Mouse (Mus musculus) liver, embryonic 16.5 days (tissue): Measurements from ENCODE around the gene Gm10282. TPM values are rescaled to one million over a fixed set of nuclear protein-coding genes. Genes with fewer than 3 reads are reported as not detected.

ENCODE experiments used
- ATAC-seq: fragments of 200-750 bp; cut with Nextera tagmentation; 2 replicates; pipeline ENCODE4 v1.8.0; 2017; ENCODE audit warnings: low read depth, mild to moderate bottlenecking, moderate number of reproducible peaks, moderate library complexity
- H3K27ac ChIP-seq: fragments of 300-500 bp; sonication (generic); 2 replicates; pipeline ENCODE4 v1.5.1; 2014; ENCODE audit warnings: mild to moderate bottlenecking, low read length
- H3K27me3 ChIP-seq: fragments of 300-500 bp; sonication (generic); 2 replicates; pipeline ENCODE4 v1.6.1; 2014; ENCODE audit warnings: low read depth, low read length, mixed read lengths; ENCODE audit not compliant: control insufficient read depth, insufficient read depth
- H3K36me3 ChIP-seq: fragments of 300-500 bp; sonication (generic); 2 replicates; pipeline ENCODE4 v1.6.1; 2014; ENCODE audit warnings: mild to moderate bottlenecking; ENCODE audit not compliant: control insufficient read depth, insufficient read depth
- H3K4me1 ChIP-seq: fragments of 300-500 bp; sonication (generic); 2 replicates; pipeline ENCODE4 v1.6.1; 2014; ENCODE audit warnings: low read depth, low read length, mixed read lengths; ENCODE audit not compliant: control insufficient read depth
- H3K4me2 ChIP-seq: fragments of 300-500 bp; sonication (generic); 2 replicates; pipeline ENCODE4 v1.6.1; 2014; ENCODE audit warnings: low read depth, low read length, mixed read lengths
- H3K4me3 ChIP-seq: fragments of 300-500 bp; sonication (generic); 2 replicates; pipeline ENCODE4 v1.5.1; 2014; ENCODE audit warnings: low read depth, mild to moderate bottlenecking, low read length
- H3K9ac ChIP-seq: fragments of 300-500 bp; sonication (generic); 2 replicates; pipeline ENCODE4 v1.6.1; 2014; ENCODE audit warnings: low read depth, low read length
- H3K9me3 ChIP-seq: fragments of 300-500 bp; sonication (generic); replicated peaks from 2 replicates; pipeline ENCODE4 v1.6.1; 2016; ENCODE audit warnings: low read length; ENCODE audit not compliant: control insufficient read depth
- WGBS: fragments of 180-500 bp; shearing (Covaris S2); extraction: QIAGEN DNeasy Blood & Tissue Kit; methylation state at CpG from one replicate; pipeline ENCODE4 v1.1.7; 2014; ENCODE audit not compliant: insufficient replicate concordance; 5-methylcytosine and 5-hydroxymethylcytosine counted together
- polyA plus RNA-seq: library from polyadenylated mRNA; unstranded; fragments of >200 nt; fragmentation: Nextera tagmentation; extraction: Ambion mirVana; gene quantifications from 2 replicates; pipeline ENCODE4 v1.2.1, GENCODE M21; 2015

The Gm10282 gene
- polyA plus RNA-seq, 1 experiment from 2014 or later = 5.8 TPM

- H3K4me3 ChIP-seq = no peak overlapping the region
- H3K36me3 ChIP-seq = no peaks in the 10 kb centered on the region
- no peaks in the 10 kb centered on the region for H3K9me3 ChIP-seq
- no peak overlapping the region for H3K27ac ChIP-seq
- H3K27me3 ChIP-seq = no peaks in the 10 kb centered on the region
- WGBS = 42% methylated on average over 1 of the region's 1 CpGs
- peaks cover 15% of the 10 kb centered on the region for H3K4me1 ChIP-seq
- no peak for ATAC-seq
- no peak overlapping the region for H3K9ac ChIP-seq
- no peak overlapping the region for H3K4me2 ChIP-seq
Observed at GRCm38 (mm10) chr8:72347553-72347952, 42.5 kb upstream of the Gm10282 start.

- H3K27ac ChIP-seq = no peak overlapping the region
- H3K9ac ChIP-seq = no peak overlapping the region
- H3K27me3 ChIP-seq = no peaks in the 10 kb centered on the region
- H3K4me3 ChIP-seq = no peak overlapping the region
- 58% methylated on average over 4 of the region's 4 CpGs for WGBS
- H3K9me3 ChIP-seq = no peaks in the 10 kb centered on the region
- H3K4me1 ChIP-seq = no peaks in the 10 kb centered on the region; the same call in 1 of the 2 replicates
- no peak overlapping the region for H3K4me2 ChIP-seq
- no peak for ATAC-seq
- H3K36me3 ChIP-seq = 0 out of 2 replicates have a peak, but pooled peaks cover 3% of the 10 kb centered on the region
Observed at GRCm38 (mm10) chr8:72343725-72344124, 38.7 kb upstream of the Gm10282 start.

- Histone ChIP-seq H3K9ac (no peak overlapping the region), H3K4me3 (no peak overlapping the region), H3K36me3 (0 out of 2 replicates have a peak, but pooled peaks cover 3% of the 10 kb centered on the region), H3K9me3 (no peaks in the 10 kb centered on the region), H3K4me2 (no peak overlapping the region), H3K27ac (no peak overlapping the region), H3K27me3 (no peaks in the 10 kb centered on the region), H3K4me1 (no peaks in the 10 kb centered on the region)
- ATAC-seq = no peak
- 82% methylated on average over 5 of the region's 5 CpGs for WGBS
Observed at GRCm38 (mm10) chr8:72342556-72343300, 37.7 kb upstream of the Gm10282 start.

- Histone ChIP-seq H3K4me3 (no peak overlapping the region), H3K27ac (no peak overlapping the region), H3K9me3 (no peaks in the 10 kb centered on the region), H3K4me1 (no peaks in the 10 kb centered on the region), H3K27me3 (no peaks in the 10 kb centered on the region), H3K4me2 (no peak overlapping the region), H3K9ac (no peak overlapping the region), H3K36me3 (0 out of 2 replicates have a peak, but pooled peaks cover 3% of the 10 kb centered on the region)
- ATAC-seq = no peak
Observed at GRCm38 (mm10) chr8:72337034-72337433, 32.0 kb upstream of the Gm10282 start.

- no peak overlapping the region for H3K27ac ChIP-seq
- H3K4me2 ChIP-seq = no peak overlapping the region
- no peaks in the 10 kb centered on the region for H3K9me3 ChIP-seq
- ATAC-seq = no peak
- H3K4me1 ChIP-seq = no peaks in the 10 kb centered on the region
- 0 out of 2 replicates have a peak, but pooled peaks cover 3% of the 10 kb centered on the region for H3K36me3 ChIP-seq
- 80% methylated on average over 2 of the region's 2 CpGs for WGBS
- no peaks in the 10 kb centered on the region for H3K27me3 ChIP-seq
- no peak overlapping the region for H3K9ac ChIP-seq
- no peak overlapping the region for H3K4me3 ChIP-seq
Observed at GRCm38 (mm10) chr8:72336273-72336672, 31.2 kb upstream of the Gm10282 start.

- 64% methylated on average over 4 of the region's 4 CpGs for WGBS
- Histone ChIP-seq H3K4me1 (no peaks in the 10 kb centered on the region), H3K9me3 (no peaks in the 10 kb centered on the region), H3K9ac (no peak overlapping the region), H3K27me3 (no peaks in the 10 kb centered on the region), H3K27ac (no peak overlapping the region), H3K4me2 (no peak overlapping the region), H3K36me3 (no peaks in the 10 kb centered on the region), H3K4me3 (no peak overlapping the region)
- no peak for ATAC-seq
Observed at GRCm38 (mm10) chr8:72334144-72334641, 29.1 kb upstream of the Gm10282 start.

GRCm38 (mm10) chr8:72333429-72334143 lies 28.5 kb upstream of the Gm10282 start:
- Histone ChIP-seq H3K27me3 (no peaks in the 10 kb centered on the region), H3K4me3 (no peak overlapping the region), H3K9me3 (no peaks in the 10 kb centered on the region), H3K9ac (no peak overlapping the region), H3K4me1 (no peaks in the 10 kb centered on the region), H3K36me3 (no peaks in the 10 kb centered on the region), H3K27ac (no peak overlapping the region), H3K4me2 (no peak overlapping the region)
- WGBS = 41% methylated on average over 3 of the region's 3 CpGs
- no peak for ATAC-seq

GRCm38 (mm10) chr8:72331631-72332030 lies 26.6 kb upstream of the Gm10282 start:
- ATAC-seq = no peak
- H3K9ac ChIP-seq = no peak overlapping the region
- H3K4me3 ChIP-seq = no peak overlapping the region
- H3K9me3 ChIP-seq = no peaks in the 10 kb centered on the region
- no peak overlapping the region for H3K4me2 ChIP-seq
- no peaks in the 10 kb centered on the region for H3K36me3 ChIP-seq
- H3K4me1 ChIP-seq = no peaks in the 10 kb centered on the region
- 65% methylated on average over 4 of the region's 4 CpGs for WGBS
- no peak overlapping the region for H3K27ac ChIP-seq
- no peaks in the 10 kb centered on the region for H3K27me3 ChIP-seq
